Mouse (Mus musculus) skeletal muscle tissue, adult 2 months (tissue): ENCODE measurements at regions not wholly inside any gene's neighbourhood (a gene's known extent, or its start where the extent isn't known, plus 50 kb on each side); places are given as distances from the start of the nearest gene placed in this dataset.
"Not testable (repeated sequence)": the region's sequence is repeated elsewhere in the genome, so short reads cannot be mapped to it uniquely, and the experiment has no call there.

ENCODE experiments used
- DNase-seq: peaks from one replicate; pipeline ENCODE4 v3.0.0-alpha.2; 2012; ENCODE audit warnings: low read depth, low spot score

DNA sequence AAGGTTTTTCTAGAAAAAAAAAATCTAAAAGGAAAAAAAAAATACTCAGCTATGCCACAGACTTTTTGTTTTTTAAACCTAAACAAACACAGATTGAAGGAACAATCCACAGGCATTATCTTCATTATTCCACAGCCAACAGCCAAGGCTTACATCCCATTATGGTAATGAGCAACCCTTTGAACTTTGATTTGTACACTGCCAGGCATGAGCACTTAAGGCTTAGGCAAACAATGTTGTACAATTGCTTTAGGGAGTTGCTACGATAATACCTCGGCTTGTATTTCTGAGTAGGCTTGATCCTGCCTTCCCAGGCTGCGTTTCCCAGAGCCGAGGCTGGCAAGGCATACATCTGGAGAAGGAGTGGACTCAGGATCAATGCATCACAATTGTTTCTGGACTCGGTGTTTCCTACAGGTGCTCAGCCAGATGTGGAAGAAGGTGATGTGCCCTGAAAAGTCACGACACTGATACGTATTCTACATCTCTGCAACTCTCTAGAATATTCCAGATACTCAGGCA is 409.0 kb upstream of the Igfbp7 start:
- DNase-seq: no peak

DNA sequence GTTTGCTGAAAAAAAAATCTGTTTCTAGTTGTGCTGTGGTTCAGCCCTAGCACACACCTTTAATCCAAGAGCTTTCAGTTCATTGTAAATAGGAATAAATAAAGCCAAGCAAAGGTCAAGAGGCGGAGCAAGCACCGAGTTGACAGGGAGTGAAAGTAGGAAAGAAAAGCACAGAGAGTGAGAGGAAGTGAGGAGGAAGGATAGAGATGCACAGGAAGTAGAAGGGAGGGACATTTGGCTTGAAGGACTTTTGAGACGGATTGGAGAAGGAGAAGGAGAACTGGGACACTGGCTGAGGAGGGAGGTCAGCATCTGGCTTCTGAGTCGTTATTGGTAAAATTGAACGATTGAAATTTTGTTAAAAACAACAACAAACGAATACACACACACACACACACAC is 402.0 kb upstream of the Igfbp7 start:
- no peak for DNase-seq

DNA sequence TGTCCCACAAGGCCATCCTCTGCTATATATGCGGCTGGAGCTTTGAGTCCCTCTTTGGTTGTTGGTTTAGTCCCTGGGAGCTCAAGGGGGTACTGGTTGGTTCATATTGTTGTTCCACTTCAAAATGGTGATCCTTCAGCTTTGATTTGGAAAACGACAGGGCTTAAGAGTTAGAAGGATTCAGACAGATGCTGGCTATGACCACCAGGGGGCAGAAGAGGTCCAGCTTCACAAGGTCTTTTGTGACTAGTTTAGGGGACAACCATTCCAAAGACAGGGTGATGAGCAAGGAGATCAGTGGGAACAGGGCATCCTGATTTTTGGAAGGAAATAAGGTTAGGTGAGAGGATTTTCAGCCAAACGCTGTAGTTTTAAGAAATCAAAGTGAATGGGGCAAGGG is 399.9 kb upstream of the Igfbp7 start:
- DNase-seq: peak; percentile 4

DNA sequence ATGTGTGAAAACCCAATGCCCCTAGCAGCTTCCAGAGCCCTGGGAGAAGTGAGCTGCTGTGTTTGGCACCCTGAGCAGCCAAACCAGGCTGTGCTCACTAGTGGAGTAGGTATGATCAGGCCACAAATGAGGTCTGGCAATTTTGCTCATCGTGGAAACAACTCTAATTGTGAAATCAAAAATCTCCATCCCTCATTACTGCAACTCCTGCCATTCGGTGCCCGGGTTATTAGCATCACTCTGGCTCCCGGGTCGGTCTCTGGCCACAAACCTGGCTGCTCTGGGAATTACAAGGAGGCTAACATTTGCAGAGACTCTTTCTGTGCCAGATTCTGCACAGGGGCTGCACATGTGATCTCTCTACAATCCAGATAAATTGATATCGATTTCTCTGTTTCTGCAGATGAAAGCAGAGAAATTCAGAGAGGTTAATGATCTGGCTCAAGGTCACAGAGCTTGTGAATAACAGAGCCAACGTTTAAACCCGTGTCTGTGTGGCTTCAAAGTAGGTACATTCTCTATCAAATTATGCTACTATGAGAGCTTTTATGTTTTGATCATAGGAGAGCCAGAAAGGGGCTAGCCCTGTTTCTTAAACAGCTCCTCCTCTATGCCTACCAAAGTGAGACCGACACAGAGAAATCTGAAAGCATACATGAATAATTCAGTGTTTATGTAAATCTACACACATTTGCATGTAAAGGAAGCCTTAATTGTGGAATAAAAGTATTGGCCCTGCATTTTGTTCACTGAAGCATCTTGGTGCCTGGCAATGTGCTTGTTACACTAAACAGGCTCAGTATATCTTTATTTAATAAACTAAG is 398.7 kb upstream of the Igfbp7 start:
- DNase-seq: no peak

DNA sequence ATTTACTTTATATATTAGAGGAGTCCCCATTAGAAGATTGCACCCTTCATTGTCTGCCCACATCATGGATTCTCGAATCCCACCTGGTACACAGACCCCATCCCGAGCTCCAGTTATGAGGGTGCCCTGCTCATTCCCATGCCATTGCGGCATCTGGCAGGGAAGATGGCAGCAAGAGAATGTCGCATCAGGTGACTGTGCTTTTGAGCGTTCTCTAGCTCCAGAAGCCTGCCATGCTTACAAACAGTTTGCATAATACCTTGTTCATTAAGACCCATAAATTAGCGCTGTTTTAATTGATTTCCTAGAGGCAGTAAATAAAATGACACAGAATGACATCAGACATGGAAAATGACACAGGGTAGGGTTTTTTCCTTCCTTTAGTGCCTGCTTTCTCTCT is 398.0 kb upstream of the Igfbp7 start:
- no peak for DNase-seq

- DNase-seq: no peak
Measured at GRCm38 (mm10) chr5:77805303-77805702, 397.5 kb upstream of the Igfbp7 start.

- no peak for DNase-seq
Measured at GRCm38 (mm10) chr5:77804113-77804512, 396.3 kb upstream of the Igfbp7 start.

- DNase-seq: no peak
Measured at GRCm38 (mm10) chr5:77803562-77803961, 395.7 kb upstream of the Igfbp7 start.

DNA sequence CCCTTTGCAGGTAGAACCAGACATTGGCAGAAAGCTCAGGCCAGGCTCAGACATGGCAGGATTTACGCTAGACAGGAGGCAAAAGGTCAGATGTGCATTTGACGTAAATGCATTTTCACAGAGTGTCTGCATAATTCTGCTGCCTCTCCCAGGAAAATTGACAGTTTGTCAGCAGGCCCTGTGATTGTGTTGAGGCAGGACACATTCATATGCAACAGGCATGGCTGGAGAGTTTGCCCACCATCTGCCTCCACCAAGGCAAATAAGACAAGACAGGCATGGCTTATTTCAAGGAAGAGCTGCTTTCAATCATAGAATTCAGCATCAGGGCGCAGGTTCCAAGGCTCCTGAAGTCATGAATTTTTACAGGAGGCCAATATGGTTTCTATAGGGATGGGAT is 389.1 kb upstream of the Igfbp7 start:
- no peak for DNase-seq

DNA sequence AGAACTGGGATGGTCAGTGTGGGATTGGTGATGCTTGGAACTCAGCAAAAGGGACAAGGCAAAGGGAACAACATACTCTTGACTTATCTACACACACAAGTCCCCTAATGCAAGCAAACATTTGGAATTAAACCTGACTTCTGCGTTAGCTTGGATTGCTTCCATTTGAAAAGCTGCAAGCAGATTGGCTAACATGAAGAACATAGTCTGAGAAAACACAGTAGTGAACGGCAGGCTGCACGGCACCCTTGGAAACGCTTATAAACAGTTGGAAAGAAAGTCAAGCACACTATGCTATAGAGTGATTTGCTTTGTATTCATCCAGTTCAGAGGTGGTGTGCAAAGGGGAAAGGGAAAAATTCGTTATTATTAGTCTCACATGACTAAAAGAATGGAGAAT is 387.9 kb upstream of the Igfbp7 start:
- no peak for DNase-seq

GRCm38 (mm10) chr5:77783953-77784352 is 376.1 kb upstream of the Igfbp7 start:
- DNase-seq: no peak

DNA sequence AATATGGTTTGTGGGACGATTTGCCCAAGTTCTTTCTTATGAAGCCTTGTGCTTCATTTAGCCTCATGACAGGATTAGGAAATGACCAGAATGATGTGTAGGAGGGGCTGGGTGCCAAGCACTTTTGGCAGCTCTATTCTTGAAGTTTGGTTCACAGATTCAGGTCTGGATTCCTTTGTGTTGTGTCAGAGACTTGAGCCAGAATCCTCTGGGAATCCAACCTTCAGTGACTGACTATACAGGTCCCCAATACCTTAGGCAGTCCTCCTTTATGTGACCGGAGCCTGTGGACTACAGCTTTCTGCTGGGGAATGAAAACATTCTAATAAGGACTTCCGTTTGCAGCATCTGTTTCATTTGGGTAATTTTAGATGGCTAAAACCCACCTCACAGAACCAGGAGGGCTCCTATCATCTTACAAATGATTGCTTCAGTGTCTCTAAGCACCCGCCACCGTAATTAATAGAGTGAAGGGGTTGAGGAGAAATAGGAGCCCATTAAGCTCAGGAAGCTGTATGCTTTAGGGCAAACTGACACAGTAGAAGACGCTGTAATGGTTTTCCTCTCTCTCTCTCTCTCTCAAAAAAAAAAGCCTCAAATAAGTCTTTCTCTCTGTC is 354.7 kb upstream of the Igfbp7 start:
- DNase-seq: no peak

GRCm38 (mm10) chr5:77762013-77762412 is 354.2 kb upstream of the Igfbp7 start:
- no peak for DNase-seq

DNA sequence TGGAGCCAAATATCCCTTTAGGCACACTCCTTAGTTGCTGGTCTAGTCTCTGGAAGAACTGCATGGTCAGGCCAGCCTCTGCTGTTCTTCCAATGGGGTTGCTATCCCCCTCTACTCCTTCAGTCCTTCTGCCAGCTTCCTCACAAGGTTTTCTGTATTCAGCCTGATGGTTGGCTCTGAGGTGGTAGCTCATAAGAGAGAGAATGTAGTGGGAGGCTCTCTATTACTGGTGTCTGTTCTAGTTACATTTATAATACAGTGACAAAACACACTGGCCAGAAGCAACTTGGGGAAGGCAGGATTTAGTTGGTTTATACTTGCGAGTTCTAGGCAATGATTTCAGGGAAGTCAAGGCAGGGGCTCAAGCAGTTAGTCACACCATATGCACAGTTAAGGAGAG is 341.1 kb upstream of the Igfbp7 start:
- DNase-seq: no peak

- DNase-seq: no peak
Measured at GRCm38 (mm10) chr5:77746604-77747003, 338.8 kb upstream of the Igfbp7 start.

DNA sequence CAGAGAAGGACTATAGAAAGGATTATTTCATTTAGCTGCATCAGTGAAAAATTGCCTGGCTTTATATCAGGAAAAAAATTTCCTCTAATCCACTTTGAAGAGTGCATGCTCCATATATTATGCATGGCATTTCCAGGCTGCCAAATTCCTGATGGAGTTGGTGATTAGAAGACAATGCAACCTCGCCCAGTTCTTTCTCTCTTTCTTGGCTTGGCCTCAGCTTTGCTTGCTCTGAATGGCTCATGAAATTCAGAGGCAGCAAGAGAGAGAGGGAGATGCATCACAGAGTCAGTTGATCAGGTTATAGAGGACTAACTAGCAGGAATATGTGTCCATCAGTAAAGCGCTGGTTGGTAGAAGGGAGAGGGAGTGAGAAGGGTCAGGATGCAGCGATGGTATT is 335.6 kb upstream of the Igfbp7 start:
- no peak for DNase-seq

DNA sequence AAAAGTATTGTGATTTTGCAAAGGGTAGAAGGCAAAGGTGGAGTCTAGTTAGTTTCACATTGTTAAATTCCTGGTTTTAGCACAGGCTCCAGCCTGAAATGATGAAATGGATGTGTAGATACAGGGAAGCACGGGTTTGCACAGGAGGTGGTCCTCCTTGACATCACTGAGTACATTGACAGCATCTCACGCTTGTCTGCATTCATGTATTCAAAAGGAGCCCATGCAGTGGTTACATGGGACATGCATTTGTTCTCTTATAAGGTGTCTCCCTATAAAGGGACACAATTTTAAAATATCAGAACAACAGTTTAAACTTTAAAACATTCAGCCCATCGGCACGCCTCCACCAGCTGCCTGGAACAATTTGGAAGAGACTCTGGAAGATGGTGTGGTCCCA is 322.4 kb upstream of the Igfbp7 start:
- DNase-seq: not testable (repeated sequence)

GRCm38 (mm10) chr5:77681592-77681991 is 273.8 kb upstream of the Igfbp7 start:
- no peak for DNase-seq

DNA sequence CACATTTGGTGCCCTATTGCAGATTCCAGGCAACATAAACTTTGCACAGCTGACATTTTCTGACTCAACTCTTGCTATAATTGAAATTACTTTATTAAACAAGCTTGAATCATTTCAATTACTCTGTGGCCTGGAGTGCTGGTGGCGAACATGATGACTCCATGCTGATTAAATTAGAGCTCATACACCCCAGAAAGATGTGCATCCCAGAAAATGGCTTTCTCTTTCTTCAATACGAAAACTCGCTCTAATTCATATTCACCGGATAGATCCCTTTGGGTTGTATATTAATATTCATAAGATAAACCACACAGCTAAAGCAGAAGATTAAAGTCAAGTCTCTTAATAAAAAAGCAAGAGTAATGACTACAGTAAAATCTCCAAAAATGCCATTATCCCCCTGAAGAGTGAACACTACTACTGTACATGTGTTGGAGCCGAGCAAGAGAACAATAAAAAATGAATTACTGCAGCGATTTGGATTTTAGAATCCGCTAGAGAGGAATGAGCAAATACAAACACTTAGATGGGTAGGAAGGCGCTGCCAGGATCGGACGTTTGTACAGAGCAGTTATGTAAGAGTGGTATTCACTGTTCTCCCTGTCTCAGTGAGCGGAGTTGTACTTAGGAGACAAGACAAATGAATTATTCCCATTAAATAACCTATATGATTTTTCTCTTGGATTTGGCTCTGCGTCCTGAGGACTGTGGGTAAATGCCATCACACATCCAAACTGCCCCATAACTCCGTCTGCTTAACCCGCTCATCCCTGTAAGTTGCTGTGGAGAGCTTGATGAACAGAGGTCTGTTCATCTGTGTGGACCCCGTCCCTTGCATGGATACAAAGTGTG is 264.5 kb upstream of the Igfbp7 start:
- DNase-seq: no peak

- DNase-seq: no peak
Measured at GRCm38 (mm10) chr5:77663096-77663495, 255.3 kb upstream of the Igfbp7 start.

GRCm38 (mm10) chr5:77659016-77659415 is 251.2 kb upstream of the Igfbp7 start:
- DNase-seq: no peak

- DNase-seq: no peak
Measured at GRCm38 (mm10) chr5:77644651-77645050, 236.8 kb upstream of the Igfbp7 start.
